Mouse (Mus musculus): ENCODE measurements around the gene Vav2.

DNA sequence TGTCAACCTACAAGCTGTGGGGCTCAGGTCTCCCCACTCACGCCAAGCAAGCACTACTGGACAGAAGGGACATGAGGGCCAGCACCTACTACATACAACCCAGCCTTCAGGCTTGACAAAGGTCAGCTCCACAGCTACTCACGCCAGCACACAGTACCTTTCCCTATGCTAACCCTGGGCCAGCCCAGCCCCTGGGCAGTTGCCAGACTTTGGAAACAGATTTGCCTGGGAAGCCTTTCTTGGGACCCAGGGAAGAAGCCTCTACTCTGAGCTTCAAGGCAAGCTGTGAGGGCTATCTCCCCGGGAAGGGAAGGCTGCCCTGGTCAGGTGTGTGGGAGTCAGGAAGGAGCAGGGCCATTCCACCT lies 43.1 kb upstream of the Vav2 start:
- TF ChIP-seq CTCF (IDR thresholded peaks at IDR 0.05; ENCODE audit: low read depth) (no peak), EP300 (IDR thresholded peaks at IDR 0.05; ENCODE audit: low read depth) (no peak)
